Comparison of ENCODE assay signal across 8 mouse cellular contexts in genomic region chr19:24556585-24556966, GRCm38 (mm10). TPM values are rescaled to one million over a fixed set of nuclear protein-coding genes. Genes with fewer than 3 reads are reported as not detected.
DNase-seq lines count a peak whose midpoint lies in the region; ATAC-seq and TF ChIP-seq lines count a peak whose summit lies in the region.

No protein-coding gene starts in this region.

- TF ChIP-seq CTCF in cerebellum, adult 2 months (IDR thresholded peaks at IDR 0.05; ENCODE audit: borderline replicate concordance, insufficient read depth, low read depth, low read length), result no peak

- WGBS in cerebellum, adult 2 months, result under 1% methylated on average over 12 of the region's 12 CpGs
- 3% methylated on average over 12 of the region's 12 CpGs for WGBS in limb, embryonic 11.5 days
- WGBS in neural tube, embryonic 15.5 days, result under 1% methylated on average over 12 of the region's 12 CpGs

- no peaks in the 10 kb centered on the region for H3K36me3 ChIP-seq in limb, embryonic 11.5 days (ENCODE audit: control insufficient read depth, insufficient read depth, low read length)
- no peaks in the 10 kb centered on the region for H3K36me3 ChIP-seq in neural tube, embryonic 15.5 days

- H3K4me3 ChIP-seq in cerebellum, adult 2 months (replicated peaks; ENCODE audit: insufficient read depth, low read depth, low read length), result peak overlapping the region; percentile 68
- H3K4me3 ChIP-seq in limb, embryonic 11.5 days (ENCODE audit: low read depth, low read length), result peak overlapping the region; percentile 63
- H3K4me3 ChIP-seq in neural tube, embryonic 15.5 days (replicated peaks), result peak overlapping the region; percentile 87

- peaks cover 13% of the 10 kb centered on the region for H3K4me1 ChIP-seq in cerebellum, adult 2 months (ENCODE audit: control insufficient read depth, insufficient read depth, low read length)
- no peaks in the 10 kb centered on the region for H3K4me1 ChIP-seq in limb, embryonic 11.5 days (ENCODE audit: control insufficient read depth, insufficient read depth, low read length)
- H3K4me1 ChIP-seq in neural tube, embryonic 15.5 days, result peaks cover 26% of the 10 kb centered on the region

- no peaks in the 10 kb centered on the region for H3K27me3 ChIP-seq in cerebellum, adult 2 months (ENCODE audit: control insufficient read depth, insufficient read depth, low read length)
- peaks cover 10% of the 10 kb centered on the region for H3K27me3 ChIP-seq in limb, embryonic 11.5 days (ENCODE audit: control insufficient read depth, insufficient read depth, low read length)
- 0 out of 2 replicates have a peak, but pooled peaks cover 13% of the 10 kb centered on the region for H3K27me3 ChIP-seq in neural tube, embryonic 15.5 days (replicated peaks)

- H3K27ac ChIP-seq in cerebellum, adult 2 months (ENCODE audit: insufficient read depth, low read length), result peak overlapping the region; percentile 98
- no peak overlapping the region for H3K27ac ChIP-seq in limb, embryonic 11.5 days (replicated peaks; ENCODE audit: low read depth, low read length)
- H3K27ac ChIP-seq in neural tube, embryonic 15.5 days (replicated peaks), result peak overlapping the region; percentile 77

- H3K4me2 ChIP-seq in limb, embryonic 11.5 days (ENCODE audit: low read depth, severe bottlenecking), result peak overlapping the region; percentile 92
- peak overlapping the region; percentile 98 for H3K4me2 ChIP-seq in neural tube, embryonic 15.5 days

- no peak for TF ChIP-seq POLR2A in cerebellum, adult 2 months (IDR thresholded peaks at IDR 0.05; ENCODE audit: borderline replicate concordance, insufficient read depth, low read length)

- no peak for DNase-seq in cerebellum, adult 2 months
- no peak for DNase-seq in cerebellum, adult 18-20 months
- peak; percentile 19 for DNase-seq in thymus, postnatal 0 days (ENCODE audit: low spot score)
- no peak for DNase-seq in thymus, postnatal 36 days
- no peak for DNase-seq in limb, embryonic 11.5 days (ENCODE audit: low spot score)
- DNase-seq in cerebellum, adult 11 months, result no peak
- no peak for DNase-seq in gastrocnemius, postnatal 25 days

- peak overlapping the region; percentile 0; the same call in 1 of the 2 replicates for H3K9ac ChIP-seq in limb, embryonic 11.5 days (ENCODE audit: low read length)
- H3K9ac ChIP-seq in neural tube, embryonic 15.5 days (replicated peaks), result peak overlapping the region; percentile 79

- 0 out of 2 replicates have a peak, but pooled peaks have one; percentile 2 for ATAC-seq in limb, embryonic 11.5 days (ENCODE audit: insufficient number of reproducible peaks, low FRiP score, low TSS enrichment, low read depth)
- peak; percentile 35; the same call in 1 of the 2 replicates for ATAC-seq in neural tube, embryonic 15.5 days (ENCODE audit: low FRiP score)

- H3K9me3 ChIP-seq in limb, embryonic 11.5 days (ENCODE audit: control insufficient read depth, low read length), result no peaks in the 10 kb centered on the region
- no peaks in the 10 kb centered on the region for H3K9me3 ChIP-seq in neural tube, embryonic 15.5 days (replicated peaks)

RNA-seq across cellular contexts. Expression of gene Pip5k1b, which starts 0.9 kb away (rescaled TPM):
- polyA plus RNA-seq in cerebellum, adult 2 months (2012; rRNA removed), result 36.3 and 41.9 TPM in 2 replicates
- 5.1 and 6.1 TPM in 2 replicates for polyA plus RNA-seq in thymus, postnatal 0 days (2015; fragmentation: Nextera tagmentation; extraction: Ambion mirVana)
- polyA plus RNA-seq in limb, embryonic 11.5 days (2014; fragmentation: Nextera tagmentation; extraction: Ambion mirVana), result 0.52 and 0.61 TPM in 2 replicates
- polyA plus RNA-seq in neural tube, embryonic 15.5 days (2015; fragmentation: Nextera tagmentation; extraction: Ambion mirVana), result 1.6 and 2.6 TPM in 2 replicates
- under 1 TPM; 0.75 to 0.84 TPM for total RNA-seq in gastrocnemius, postnatal 25 days (2021)
